Mouse (Mus musculus) right cerebral cortex, adult 2 months (tissue): ENCODE data around the gene Plk2.
"Not testable (repeated sequence)": the region's sequence is repeated elsewhere in the genome, so short reads cannot be mapped to it uniquely, and the experiment has no call there.

Source experiments
- DNase-seq, 2 experiments: peaks; one replicate each; pipeline ENCODE4 v3.0.0; 2021 to 2022; ENCODE audit warnings: low spot score in 2 of 2

Plk2 gene

DNA sequence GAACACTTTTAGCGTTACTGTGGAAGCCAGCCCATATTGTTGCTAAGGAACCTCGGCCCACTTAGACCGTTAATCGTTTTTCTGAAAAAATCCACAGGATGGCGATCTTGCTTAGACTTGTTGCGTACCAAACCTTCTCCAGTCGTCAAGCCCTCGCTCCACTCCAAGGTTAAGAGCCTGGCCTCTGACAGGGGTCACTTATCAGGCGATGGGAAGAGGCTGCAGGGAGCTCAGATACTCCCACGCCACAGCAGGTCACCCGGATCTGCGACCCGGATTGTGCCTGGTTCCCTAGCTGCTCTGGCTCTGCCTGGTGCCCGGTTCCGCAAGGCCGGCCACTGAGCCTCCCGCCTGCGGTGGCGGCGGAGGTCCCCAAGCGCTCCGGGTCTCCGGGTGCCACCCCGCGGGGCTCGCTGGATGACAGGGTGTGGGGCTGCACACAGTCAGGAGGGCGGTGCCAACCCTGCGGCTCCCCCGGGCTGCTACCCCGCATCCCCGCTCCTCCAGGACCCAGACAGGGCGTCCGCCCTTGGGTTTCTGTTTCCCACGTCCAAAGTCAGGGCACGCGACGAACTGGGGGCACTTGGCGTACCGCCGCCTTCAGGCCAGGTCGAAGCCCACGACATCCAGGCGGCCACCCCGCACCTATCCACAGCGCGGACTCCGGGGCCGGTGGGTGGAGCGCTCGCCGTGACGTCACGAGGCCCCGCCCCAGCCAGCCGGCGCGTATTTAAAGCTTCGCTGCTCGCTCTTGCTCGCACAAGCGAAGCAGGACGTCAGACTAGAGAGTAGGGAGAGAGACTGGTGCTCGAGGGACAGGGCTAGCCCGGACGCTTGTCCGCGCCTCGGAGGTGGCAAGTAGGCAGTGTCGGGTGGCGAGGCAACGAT is at the start of gene Plk2:
Plk2 (plus strand) TSS at position 756 of the 888 bp plus-strand sequence.
- peak; percentile 95 to 97 for DNase-seq

- DNase-seq: no peak
Observed at GRCm38 (mm10) chr13:110346707-110347106, 48.1 kb upstream of the Plk2 start.

- DNase-seq: no peak
Observed at GRCm38 (mm10) chr13:110351051-110351450, 43.8 kb upstream of the Plk2 start.

GRCm38 (mm10) chr13:110356941-110357340 is 37.9 kb upstream of the Plk2 start, which contains the start of gene Gapt:
TSS of gene Gapt (minus strand) at chr13:110357199.
- no peak for DNase-seq

DNA sequence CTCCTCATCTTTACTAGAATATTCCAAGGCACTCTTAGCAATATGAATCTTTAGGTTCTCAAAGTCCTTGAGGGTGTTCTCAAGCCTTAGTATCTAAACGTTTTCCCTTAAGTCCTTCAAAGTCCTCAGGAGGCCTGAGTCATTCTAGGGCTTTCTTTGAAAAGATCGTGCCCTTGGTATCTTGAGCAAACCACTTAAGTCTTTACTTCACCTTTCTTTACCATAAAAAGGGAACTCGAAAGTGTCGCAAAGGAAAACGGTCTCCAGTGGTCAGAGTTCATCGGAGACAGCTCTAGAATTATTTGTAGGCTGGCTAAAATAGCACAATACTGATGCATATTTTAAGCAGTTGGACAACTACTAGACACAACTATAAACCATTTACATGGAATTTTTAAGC is 31.1 kb upstream of the Plk2 start:
- no peak for DNase-seq

DNA sequence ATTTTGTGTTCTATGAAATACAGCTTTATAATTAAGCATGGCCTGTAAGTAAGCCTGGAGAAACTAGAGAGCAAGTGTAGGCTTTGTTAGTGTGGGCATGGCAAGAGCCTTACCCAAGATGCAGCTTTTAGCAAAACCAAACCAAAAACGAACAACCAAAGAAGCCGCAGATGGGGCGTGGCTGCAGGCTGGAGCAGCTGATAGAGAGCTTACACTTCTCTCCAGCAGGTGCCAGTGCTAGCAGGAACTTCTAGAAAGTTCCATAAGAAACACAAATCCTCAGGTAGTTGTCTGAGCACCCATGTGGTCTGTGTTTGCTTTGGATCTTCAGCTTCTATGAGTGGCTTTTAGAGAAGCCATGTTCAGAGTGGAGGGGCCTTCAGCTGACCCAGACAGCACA is 28.4 kb upstream of the Plk2 start:
- DNase-seq: no peak

GRCm38 (mm10) chr13:110367961-110368555 is 26.8 kb upstream of the Plk2 start:
- no peak for DNase-seq

DNA sequence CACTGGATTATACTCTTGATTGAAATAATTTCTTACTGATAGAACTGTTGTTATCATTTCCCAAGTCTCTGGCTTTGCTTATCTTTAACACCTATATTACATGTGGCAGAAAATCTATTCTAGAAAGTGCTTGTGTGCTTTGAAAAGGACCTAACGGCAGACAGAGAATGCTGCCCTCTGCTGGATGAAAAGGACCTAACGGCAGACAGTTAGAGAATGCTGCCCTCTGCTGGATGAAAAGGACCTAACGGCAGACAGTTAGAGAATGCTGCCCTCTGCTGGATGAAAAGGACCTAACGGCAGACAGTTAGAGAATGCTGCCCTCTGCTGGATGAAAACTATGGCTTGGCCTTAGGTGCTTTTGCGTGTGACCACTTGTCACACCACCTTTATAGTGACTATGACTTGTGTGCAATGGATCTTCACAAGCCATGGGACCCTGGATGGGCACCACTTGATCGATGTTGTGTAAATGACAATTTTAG is 26.2 kb upstream of the Plk2 start:
- DNase-seq: peak; percentile 69 to 75

DNA sequence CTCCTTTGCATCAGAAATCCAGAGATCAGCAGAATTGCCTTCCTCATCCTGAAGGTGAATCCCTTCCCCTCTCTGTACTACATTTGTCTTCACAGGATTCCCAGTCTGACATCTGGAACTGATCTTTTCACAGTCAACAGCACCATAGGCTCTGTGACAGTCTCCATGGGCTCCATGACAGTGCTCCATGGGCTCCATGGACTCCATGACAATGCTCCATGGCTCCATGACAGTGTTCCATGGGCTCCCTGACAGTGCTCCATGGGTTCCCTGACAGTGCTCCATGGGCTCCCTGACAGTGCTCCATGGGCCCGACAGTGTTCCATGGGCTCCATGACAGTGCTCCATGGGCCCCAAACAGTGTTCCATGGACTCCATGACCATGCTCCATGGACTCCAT is 25.2 kb upstream of the Plk2 start:
- no peak for DNase-seq

DNA sequence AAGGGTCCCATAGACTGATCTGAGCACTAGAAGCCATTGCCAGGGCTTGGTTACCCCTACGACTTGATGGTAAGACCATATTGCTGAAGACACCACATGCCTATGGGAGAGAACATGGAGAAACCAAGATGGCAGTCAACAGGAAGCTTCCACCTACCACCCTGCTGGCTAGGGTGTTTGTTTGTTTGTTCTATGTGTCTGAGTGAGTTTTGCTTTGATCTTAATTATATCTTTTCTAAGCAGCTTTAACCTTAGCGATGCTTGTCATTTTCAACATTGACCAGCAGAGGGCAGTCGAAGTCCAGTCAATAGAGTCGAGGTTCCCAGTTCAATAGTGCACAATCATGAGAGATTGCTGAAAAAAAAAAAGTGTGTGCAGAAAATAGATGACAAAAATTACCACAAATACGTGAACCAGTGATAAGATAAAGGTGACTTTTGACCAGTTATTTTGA is 12.4 kb upstream of the Plk2 start:
- peak; percentile 39 to 64 for DNase-seq

DNA sequence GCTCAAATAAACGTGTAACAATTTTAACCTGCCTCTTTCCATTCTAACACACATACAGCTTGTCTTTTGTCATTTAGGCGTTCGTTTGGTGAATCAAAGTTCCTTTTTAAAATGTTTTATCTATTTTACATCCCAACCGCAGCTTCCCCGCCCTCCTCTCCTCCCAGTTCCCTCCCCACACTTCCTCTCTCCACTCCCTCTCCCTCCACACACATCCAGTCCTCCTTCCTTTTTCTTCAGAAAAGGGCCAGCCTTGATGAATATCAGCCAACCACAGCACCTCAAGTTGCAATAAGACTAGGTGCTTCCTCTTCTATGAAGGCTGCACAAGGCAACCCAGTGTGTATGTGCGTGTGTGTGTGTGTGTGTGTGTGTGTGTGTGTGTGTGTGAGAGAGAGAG is 10.3 kb upstream of the Plk2 start:
- DNase-seq: no peak

GRCm38 (mm10) chr13:110392210-110392609 is 2.6 kb upstream of the Plk2 start:
- DNase-seq: peak; percentile 87 to 89

DNA sequence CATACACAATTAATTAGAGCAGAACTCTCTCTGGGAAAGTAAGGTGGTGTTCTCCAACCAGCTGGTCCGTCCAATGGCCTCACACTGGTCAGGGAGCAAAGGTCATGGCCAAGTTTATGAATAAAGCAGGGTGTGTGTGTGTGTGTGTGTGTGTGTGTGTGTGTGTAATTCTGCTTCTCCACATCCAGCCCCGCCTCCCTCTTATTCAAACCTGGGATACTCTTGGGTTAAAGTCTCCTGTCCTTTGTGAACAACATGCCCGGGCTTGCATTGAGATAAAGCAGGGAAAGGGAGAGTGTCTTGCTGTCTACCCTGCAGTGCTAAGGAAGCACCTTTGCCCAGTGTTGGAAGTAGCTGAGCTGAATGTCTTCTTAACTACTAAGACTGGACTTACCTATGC is 2.2 kb upstream of the Plk2 start:
- no peak for DNase-seq

- peak in 1 of 2 experiments; percentile 15 for DNase-seq
Observed at GRCm38 (mm10) chr13:110395179-110395794, 441 bp downstream of the Plk2 start.

- DNase-seq: peak in 1 of 2 experiments; percentile 20
Observed at GRCm38 (mm10) chr13:110395916-110396685, 1.3 kb downstream of the Plk2 start.

DNA sequence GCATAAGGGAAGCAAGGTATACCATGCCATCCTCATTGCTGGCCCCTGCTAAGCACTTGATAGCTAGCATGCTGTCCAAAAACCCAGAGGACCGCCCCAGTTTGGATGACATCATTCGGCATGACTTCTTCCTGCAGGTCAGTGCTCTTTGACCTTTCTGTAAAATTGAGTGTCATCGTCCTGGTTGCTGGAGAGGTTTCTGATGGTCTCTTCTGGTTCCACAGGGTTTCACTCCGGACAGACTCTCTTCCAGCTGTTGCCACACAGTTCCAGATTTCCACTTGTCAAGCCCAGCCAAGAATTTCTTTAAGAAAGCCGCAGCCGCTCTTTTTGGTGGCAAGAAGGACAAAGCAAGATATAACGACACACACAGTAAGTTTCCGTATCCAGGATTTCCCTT is 2.9 kb downstream of the Plk2 start:
- DNase-seq: peak; percentile 13 to 16

DNA sequence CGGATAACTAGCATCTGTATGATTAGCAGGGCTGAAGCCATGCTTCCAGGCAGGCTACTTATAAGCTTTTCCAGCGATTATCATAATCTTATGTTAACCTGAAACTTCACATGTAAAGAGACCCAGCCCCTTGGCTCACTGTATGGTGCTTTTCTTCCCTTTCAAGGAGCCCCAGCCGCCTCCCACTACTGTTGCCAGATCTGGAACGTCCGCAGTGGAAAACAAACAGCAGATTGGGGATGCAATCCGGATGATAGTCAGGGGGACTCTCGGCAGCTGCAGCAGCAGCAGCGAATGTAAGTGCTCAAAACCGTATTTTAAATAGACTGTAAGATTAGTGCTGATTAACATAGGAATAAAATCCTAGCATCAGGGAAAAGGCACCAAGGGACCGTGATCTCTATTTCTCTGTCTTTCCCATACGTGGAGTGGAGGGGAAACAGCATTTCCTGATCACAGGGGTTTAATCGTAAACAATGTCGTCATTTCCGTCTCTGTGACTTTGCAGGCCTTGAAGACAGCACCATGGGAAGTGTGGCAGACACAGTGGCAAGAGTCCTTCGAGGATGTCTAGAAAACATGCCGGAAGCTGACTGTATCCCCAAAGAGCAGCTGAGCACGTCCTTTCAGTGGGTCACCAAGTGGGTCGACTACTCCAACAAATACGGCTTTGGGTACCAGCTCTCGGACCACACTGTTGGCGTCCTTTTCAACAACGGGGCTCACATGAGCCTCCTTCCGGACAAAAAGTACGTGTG is 3.8 kb downstream of the Plk2 start:
- DNase-seq: peak; percentile 27 to 28

DNA sequence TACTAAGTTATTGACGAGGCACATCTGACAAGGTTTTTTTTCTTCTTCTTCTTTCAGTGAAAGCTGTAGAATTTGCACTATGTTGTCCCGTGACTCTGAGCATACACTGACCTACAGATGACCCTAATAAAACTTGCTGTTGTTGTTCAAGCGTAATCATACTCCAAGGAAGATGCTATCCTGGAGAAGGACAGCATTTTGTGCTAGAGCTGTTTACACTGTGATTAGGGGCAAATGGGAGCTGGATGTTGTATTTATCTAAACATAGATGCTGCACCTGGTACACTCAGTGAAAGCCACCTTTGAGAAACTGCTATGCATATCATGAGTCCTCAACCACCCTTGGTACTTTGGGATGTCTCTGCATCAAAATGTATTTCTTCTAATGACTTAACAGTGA is 6.6 kb downstream of the Plk2 start:
- DNase-seq: no peak

GRCm38 (mm10) chr13:110401877-110402276 is 7.0 kb downstream of the Plk2 start:
- no peak for DNase-seq

- DNase-seq: no peak
Observed at GRCm38 (mm10) chr13:110404059-110404458, 9.2 kb downstream of the Plk2 start.

GRCm38 (mm10) chr13:110404686-110405085 is 9.8 kb downstream of the Plk2 start:
- DNase-seq: not testable (repeated sequence)
